Mouse (Mus musculus) stomach, postnatal 0 days (tissue): ENCODE results near the gene Git2. TPM values are rescaled to one million over a fixed set of nuclear protein-coding genes. Genes with fewer than 3 reads are reported as not detected.

Source experiments
- ATAC-seq: fragments of 200-750 bp; cut with Nextera tagmentation; 2 replicates; pipeline ENCODE4 v1.8.0; 2017; ENCODE audit not compliant: low FRiP score, low TSS enrichment
- DNase-seq: peaks from one replicate; pipeline ENCODE4 v3.0.0-alpha.2; 2016; ENCODE audit warnings: low spot score
- H3K27ac ChIP-seq: fragments of 300-500 bp; sonication (generic); replicated peaks from 2 replicates; pipeline ENCODE4 v1.5.1; 2014; ENCODE audit warnings: mild to moderate bottlenecking, control low read depth
- H3K27me3 ChIP-seq: fragments of 300-500 bp; sonication (generic); 2 replicates; pipeline ENCODE4 v1.6.1; 2014; ENCODE audit warnings: low read length; ENCODE audit not compliant: control insufficient read depth, insufficient read depth
- H3K36me3 ChIP-seq: fragments of 300-500 bp; sonication (generic); 2 replicates; pipeline ENCODE4 v1.6.1; 2014; ENCODE audit warnings: low read length, mixed read lengths; ENCODE audit not compliant: control insufficient read depth, insufficient read depth
- H3K4me1 ChIP-seq: fragments of 300-500 bp; sonication (generic); replicated peaks from 2 replicates; pipeline ENCODE4 v1.6.1; 2014; ENCODE audit warnings: antibody characterized with exemption; ENCODE audit not compliant: control insufficient read depth, insufficient read depth
- H3K4me2 ChIP-seq: fragments of 300-500 bp; sonication (generic); replicated peaks from 2 replicates; pipeline ENCODE4 v1.6.1; 2014; ENCODE audit warnings: low read depth, mild to moderate bottlenecking, control low read depth, moderate library complexity
- H3K4me3 ChIP-seq: fragments of 300-500 bp; sonication (generic); 2 replicates; pipeline ENCODE4 v1.5.1; 2014; ENCODE audit warnings: low read depth, low read length, control low read depth
- H3K9ac ChIP-seq: fragments of 300-500 bp; sonication (generic); 2 replicates; pipeline ENCODE4 v1.6.1; 2014; ENCODE audit warnings: mild to moderate bottlenecking, low read length, control low read depth, mixed read lengths
- H3K9me3 ChIP-seq: fragments of 300-500 bp; sonication (generic); 2 replicates; pipeline ENCODE4 v1.6.1; 2016; ENCODE audit warnings: low read length; ENCODE audit not compliant: control insufficient read depth
- CTCF ChIP-seq: IDR thresholded peaks from 2 replicates; pipeline ENCODE4 v1.5.1; 2016; ENCODE audit warnings: antibody characterized with exemption, low read depth, mild to moderate bottlenecking, moderate library complexity
- EP300 ChIP-seq: optimal IDR thresholded peaks from 2 replicates; pipeline ENCODE3; 2016; ENCODE audit warnings: antibody characterized with exemption
- WGBS: fragments of 180-500 bp; shearing (Covaris S2); extraction: QIAGEN DNeasy Blood & Tissue Kit; methylation state at CpG from one replicate; pipeline ENCODE4 v1.1.7; 2014; 5-methylcytosine and 5-hydroxymethylcytosine counted together
- polyA plus RNA-seq: library from polyadenylated mRNA; unstranded; fragments of >200 nt; fragmentation: Nextera tagmentation; extraction: Ambion mirVana; gene quantifications from 2 replicates; pipeline ENCODE4 v1.2.1, GENCODE M21; 2015

Gene Git2
- polyA plus RNA-seq = 14.2 and 16.1 TPM in 2 replicates

GRCm38 (mm10) chr5:114775056-114775979 lies at the start of gene Git2:
Gene Git2 (minus strand): TSS chr5:114775517.
- 0 out of 2 replicates have a peak, but pooled peaks cover 7% of the 10 kb centered on the region for H3K4me1 ChIP-seq
- H3K4me2 ChIP-seq = peak within 1 kb of the TSS; percentile 79
- H3K4me3 ChIP-seq = peak within 1 kb of the TSS; percentile 99
- H3K9ac ChIP-seq = peak within 1 kb of the TSS; percentile 94
- no peaks in the 10 kb centered on the region for H3K9me3 ChIP-seq
- peak; percentile 34 for DNase-seq
- H3K27ac ChIP-seq = peak within 1 kb of the TSS; percentile 90
- no peaks in the 10 kb centered on the region for H3K27me3 ChIP-seq
- no peak for ATAC-seq
- no peaks in the 10 kb centered on the region for H3K36me3 ChIP-seq
- WGBS = 1% methylated on average over 39 of the region's 63 CpGs
- no peak for TF ChIP-seq EP300
- TF ChIP-seq CTCF = peak; percentile 21; the same call in 1 of the 2 replicates

DNA sequence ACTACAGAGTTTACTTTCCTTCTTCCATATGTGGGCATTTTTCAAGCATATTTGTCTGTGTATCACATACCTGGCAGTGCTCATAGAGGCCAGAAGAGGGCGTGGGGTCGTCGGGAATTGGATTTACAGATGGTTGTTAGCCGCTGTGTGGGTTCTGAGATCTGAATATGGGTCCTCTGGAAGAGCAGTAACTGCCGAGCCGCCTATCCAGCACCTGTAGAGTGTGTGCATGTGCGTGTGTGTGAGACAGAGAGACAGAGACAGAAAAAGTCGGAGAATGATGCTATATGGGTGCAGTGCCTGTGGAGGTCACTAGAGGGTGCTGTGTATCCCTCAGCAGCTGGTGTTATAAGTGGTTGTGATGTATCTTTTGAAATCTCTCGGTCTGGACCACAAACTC lies 48.9 kb upstream of the Git2 start:
- Histone ChIP-seq H3K4me2 (no peak overlapping the region), H3K9me3 (no peaks in the 10 kb centered on the region), H3K4me3 (no peak overlapping the region), H3K27ac (0 out of 2 replicates have a peak overlapping the region, but pooled peaks have one; percentile 40), H3K36me3 (no peaks in the 10 kb centered on the region), H3K4me1 (no peaks in the 10 kb centered on the region), H3K9ac (no peak overlapping the region), H3K27me3 (no peaks in the 10 kb centered on the region)
- TF ChIP-seq EP300 (no peak), CTCF (peak; percentile 83)
- WGBS = 18% methylated on average over 9 of the region's 9 CpGs
- DNase-seq = peak; percentile 61
- ATAC-seq = peak; percentile 45

- Histone ChIP-seq H3K9me3 (no peaks in the 10 kb centered on the region), H3K27me3 (no peaks in the 10 kb centered on the region), H3K9ac (peak within 1 kb of the TSS; percentile 67), H3K4me3 (peak within 1 kb of the TSS; percentile 58), H3K27ac (0 out of 2 replicates have a peak within 1 kb of the TSS, but pooled peaks have one; percentile 58), H3K36me3 (no peaks in the 10 kb centered on the region), H3K4me2 (peak within 1 kb of the TSS; percentile 68), H3K4me1 (no peaks in the 10 kb centered on the region)
- ATAC-seq (peak; percentile 78), DNase-seq (peak; percentile 80)
- WGBS = 10% methylated on average over 48 of the region's 53 CpGs
- TF ChIP-seq EP300 (no peak), CTCF (no peak)
Observed at GRCm38 (mm10) chr5:114822796-114823688, 47.7 kb upstream of the Git2 start, which contains the start of gene 1500011B03Rik. Gene 1500011B03Rik (minus strand): TSS chr5:114823468.

GRCm38 (mm10) chr5:114818124-114818523 lies 42.8 kb upstream of the Git2 start:
- no peak overlapping the region for H3K4me3 ChIP-seq
- no peaks in the 10 kb centered on the region for H3K27me3 ChIP-seq
- no peaks in the 10 kb centered on the region for H3K36me3 ChIP-seq
- no peak overlapping the region for H3K27ac ChIP-seq
- no peaks in the 10 kb centered on the region for H3K4me1 ChIP-seq
- WGBS = 73% methylated on average over 10 of the region's 11 CpGs
- ATAC-seq (no peak), DNase-seq (peak; percentile 14)
- no peaks in the 10 kb centered on the region for H3K9me3 ChIP-seq
- H3K9ac ChIP-seq = no peak overlapping the region
- TF ChIP-seq CTCF (no peak), EP300 (no peak)
- no peak overlapping the region for H3K4me2 ChIP-seq

- ATAC-seq (no peak), DNase-seq (peak; percentile 12)
- Histone ChIP-seq H3K9me3 (no peaks in the 10 kb centered on the region), H3K9ac (no peak overlapping the region), H3K4me2 (no peak overlapping the region), H3K4me1 (no peaks in the 10 kb centered on the region), H3K36me3 (no peaks in the 10 kb centered on the region), H3K27ac (no peak overlapping the region), H3K4me3 (no peak overlapping the region), H3K27me3 (no peaks in the 10 kb centered on the region)
- WGBS = 57% methylated on average over 6 of the region's 6 CpGs
- TF ChIP-seq CTCF = no peak
- no peak for TF ChIP-seq EP300
Observed at GRCm38 (mm10) chr5:114816599-114816998, 41.3 kb upstream of the Git2 start.
